Mouse (Mus musculus): ENCODE measurements at regions not wholly inside any gene's neighbourhood (a gene's known extent, or its start where the extent isn't known, plus 50 kb on each side); places are given as distances from the start of the nearest gene placed in this dataset.

- H3K4me3 ChIP-seq = no peak overlapping the region
- no peaks in the 10 kb centered on the region for H3K9me3 ChIP-seq (replicated peaks)
- no peak for ATAC-seq (ENCODE audit: insufficient number of reproducible peaks, low FRiP score)
- H3K4me1 ChIP-seq (replicated peaks) = peaks cover 5% of the 10 kb centered on the region; the same call in 1 of the 2 replicates
- H3K9ac ChIP-seq = no peak overlapping the region
- H3K36me3 ChIP-seq = no peaks in the 10 kb centered on the region
- no peaks in the 10 kb centered on the region for H3K27me3 ChIP-seq (replicated peaks)
- H3K27ac ChIP-seq (ENCODE audit: poor library complexity, severe bottlenecking) = no peak overlapping the region
- H3K4me2 ChIP-seq = no peak overlapping the region
- WGBS = 57% methylated on average over 1 of the region's 1 CpGs
Measured at GRCm38 (mm10) chr15:25305801-25306200, 107.8 kb downstream of the Basp1 start.

DNA sequence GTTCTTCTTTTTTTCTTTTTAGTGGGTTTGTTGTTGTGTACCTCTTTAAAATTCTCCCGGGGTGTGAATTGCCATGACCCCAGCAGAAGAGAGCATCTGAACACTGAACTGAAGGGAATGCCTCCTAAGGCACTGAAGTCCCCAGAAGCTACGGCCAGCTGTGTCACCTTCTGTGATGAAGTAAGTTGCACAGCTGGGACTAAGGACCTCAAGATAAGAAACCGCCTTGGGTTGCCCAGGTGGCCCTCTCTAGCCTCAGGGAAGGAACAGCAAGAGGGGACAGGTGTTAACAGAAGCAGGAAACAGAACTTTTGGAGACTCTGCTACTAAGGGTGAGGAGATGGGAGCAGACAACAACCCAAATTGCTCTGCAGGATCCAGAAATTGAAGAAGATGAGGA is 110.2 kb downstream of the Basp1 start:
- no peak for ATAC-seq (ENCODE audit: insufficient number of reproducible peaks, low FRiP score)

DNA sequence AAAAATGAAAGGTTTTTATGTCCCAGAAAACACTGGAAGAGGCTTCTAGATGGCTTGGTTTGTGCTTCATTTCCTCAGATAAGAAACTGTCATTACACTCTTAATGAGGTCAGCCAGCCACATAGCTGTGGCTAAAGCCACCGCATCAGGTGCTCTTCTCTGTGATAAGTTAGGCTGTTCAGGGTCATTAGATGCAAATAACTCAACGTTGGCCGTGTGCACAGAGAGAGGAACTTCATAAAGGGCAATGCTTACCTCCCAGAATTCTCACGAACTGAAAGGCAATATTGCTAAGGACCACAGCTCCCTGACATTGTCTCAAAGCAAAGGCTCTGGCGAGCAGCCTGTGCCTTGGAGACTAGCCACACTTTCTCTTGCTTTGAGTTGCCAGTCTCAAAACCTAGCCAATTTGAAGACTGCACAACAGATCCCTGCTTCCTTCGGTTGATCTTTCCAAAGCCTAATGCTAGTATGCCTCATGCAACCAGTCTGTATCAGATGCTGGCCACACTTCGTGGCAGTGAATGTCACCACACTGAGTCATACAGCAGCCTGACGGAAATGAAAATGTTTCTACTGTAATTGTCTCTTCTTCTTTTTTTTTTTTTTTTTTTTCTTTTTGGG is 110.8 kb downstream of the Basp1 start:
- Histone ChIP-seq H3K36me3 (no peaks in the 10 kb centered on the region), H3K27me3 (replicated peaks) (no peaks in the 10 kb centered on the region), H3K4me2 (no peak overlapping the region), H3K9me3 (replicated peaks) (no peaks in the 10 kb centered on the region), H3K4me1 (replicated peaks) (peaks cover 5% of the 10 kb centered on the region; the same call in 1 of the 2 replicates), H3K4me3 (no peak overlapping the region), H3K27ac (ENCODE audit: poor library complexity, severe bottlenecking) (no peak overlapping the region), H3K9ac (no peak overlapping the region)
- 42% methylated on average over 8 of the region's 8 CpGs for WGBS
- ATAC-seq (ENCODE audit: insufficient number of reproducible peaks, low FRiP score) = no peak

More for the DNA sequence above, 110.2 kb downstream of the Basp1 start:
- WGBS = 39% methylated on average over 3 of the region's 3 CpGs
- Histone ChIP-seq H3K9me3 (replicated peaks) (no peaks in the 10 kb centered on the region), H3K4me2 (no peak overlapping the region), H3K4me1 (replicated peaks) (peaks cover 5% of the 10 kb centered on the region; the same call in 1 of the 2 replicates), H3K27me3 (replicated peaks) (no peaks in the 10 kb centered on the region), H3K9ac (no peak overlapping the region), H3K27ac (ENCODE audit: poor library complexity, severe bottlenecking) (no peak overlapping the region), H3K36me3 (no peaks in the 10 kb centered on the region), H3K4me3 (no peak overlapping the region)

- Histone ChIP-seq H3K4me3 (no peak overlapping the region), H3K9me3 (replicated peaks) (no peaks in the 10 kb centered on the region), H3K9ac (no peak overlapping the region), H3K36me3 (no peaks in the 10 kb centered on the region), H3K27ac (ENCODE audit: poor library complexity, severe bottlenecking) (no peak overlapping the region), H3K4me2 (no peak overlapping the region), H3K27me3 (replicated peaks) (no peaks in the 10 kb centered on the region), H3K4me1 (replicated peaks) (peaks cover 5% of the 10 kb centered on the region; the same call in 1 of the 2 replicates)
- WGBS = 47% methylated on average over 3 of the region's 3 CpGs
- no peak for ATAC-seq (ENCODE audit: insufficient number of reproducible peaks, low FRiP score)
Measured at GRCm38 (mm10) chr15:25301810-25302209, 111.8 kb downstream of the Basp1 start.

GRCm38 (mm10) chr15:25297278-25297677 is 116.3 kb downstream of the Basp1 start:
- no peaks in the 10 kb centered on the region for H3K9me3 ChIP-seq (replicated peaks)
- no peaks in the 10 kb centered on the region for H3K4me1 ChIP-seq (replicated peaks)
- H3K4me3 ChIP-seq = no peak overlapping the region
- 75% methylated on average over 5 of the region's 5 CpGs for WGBS
- ATAC-seq (ENCODE audit: insufficient number of reproducible peaks, low FRiP score) = no peak
- no peaks in the 10 kb centered on the region for H3K27me3 ChIP-seq (replicated peaks)
- H3K36me3 ChIP-seq = no peaks in the 10 kb centered on the region
- no peak overlapping the region for H3K27ac ChIP-seq (ENCODE audit: poor library complexity, severe bottlenecking)
- H3K9ac ChIP-seq = no peak overlapping the region
- H3K4me2 ChIP-seq = no peak overlapping the region

DNA sequence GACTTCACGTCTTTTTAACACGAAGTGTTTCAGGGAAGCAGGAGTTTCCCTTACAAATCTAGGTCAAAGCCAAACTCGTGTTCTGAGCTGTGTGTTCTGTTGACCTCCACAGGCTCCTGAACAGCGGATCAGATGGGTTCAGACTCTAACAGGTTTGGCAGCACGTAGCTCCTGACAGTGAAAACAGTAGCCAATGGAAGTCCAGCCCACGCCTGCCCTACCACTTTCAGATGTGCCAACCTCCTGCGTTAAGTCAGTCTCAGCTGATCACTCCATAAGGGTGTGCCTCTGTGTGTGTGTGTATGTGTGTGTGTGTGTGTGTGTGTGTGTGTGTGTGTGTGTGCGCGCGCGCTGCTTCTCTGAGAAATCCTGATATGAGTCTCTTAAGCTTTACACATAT is 116.8 kb downstream of the Basp1 start:
- ATAC-seq (ENCODE audit: insufficient number of reproducible peaks, low FRiP score) = no peak

GRCm38 (mm10) chr15:25295753-25296152 is 117.8 kb downstream of the Basp1 start:
- Histone ChIP-seq H3K4me1 (replicated peaks) (no peaks in the 10 kb centered on the region), H3K9me3 (replicated peaks) (no peaks in the 10 kb centered on the region), H3K4me2 (no peak overlapping the region), H3K27me3 (replicated peaks) (no peaks in the 10 kb centered on the region), H3K9ac (no peak overlapping the region), H3K36me3 (no peaks in the 10 kb centered on the region), H3K27ac (ENCODE audit: poor library complexity, severe bottlenecking) (no peak overlapping the region), H3K4me3 (no peak overlapping the region)
- WGBS = 89% methylated on average over 6 of the region's 6 CpGs
- ATAC-seq (ENCODE audit: insufficient number of reproducible peaks, low FRiP score) = no peak

More for the DNA sequence above, 116.8 kb downstream of the Basp1 start:
- no peak overlapping the region for H3K4me2 ChIP-seq
- H3K27ac ChIP-seq (ENCODE audit: poor library complexity, severe bottlenecking) = no peak overlapping the region
- no peak overlapping the region for H3K4me3 ChIP-seq
- WGBS = 76% methylated on average over 11 of the region's 11 CpGs
- H3K27me3 ChIP-seq (replicated peaks) = no peaks in the 10 kb centered on the region
- H3K36me3 ChIP-seq = no peaks in the 10 kb centered on the region
- H3K9ac ChIP-seq = no peak overlapping the region
- no peaks in the 10 kb centered on the region for H3K4me1 ChIP-seq (replicated peaks)
- no peaks in the 10 kb centered on the region for H3K9me3 ChIP-seq (replicated peaks)

DNA sequence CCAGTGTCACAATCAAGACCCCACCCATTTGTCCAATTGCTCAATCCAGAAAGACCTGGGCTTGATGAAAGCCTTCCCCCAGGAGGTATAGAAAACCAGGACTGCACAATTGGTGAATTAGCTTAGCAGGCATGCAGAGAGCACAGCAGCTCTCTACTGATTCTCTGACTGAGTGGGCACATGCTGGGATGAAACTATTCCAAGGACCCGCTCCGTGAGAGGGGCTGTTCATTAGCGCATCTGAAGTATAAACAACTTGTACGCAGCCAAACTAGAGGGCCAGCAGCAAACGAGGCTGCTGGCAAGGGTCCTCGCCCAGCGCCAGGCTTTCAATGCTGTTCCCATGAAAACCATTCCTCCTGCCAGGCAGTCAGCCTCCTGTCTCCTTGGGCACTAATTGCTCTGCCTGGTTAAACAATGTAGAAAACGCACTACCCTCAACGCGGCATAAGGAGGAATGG is 122.3 kb downstream of the Basp1 start:
- H3K4me2 ChIP-seq = no peak overlapping the region
- H3K36me3 ChIP-seq = no peaks in the 10 kb centered on the region
- no peaks in the 10 kb centered on the region for H3K27me3 ChIP-seq (replicated peaks)
- H3K27ac ChIP-seq (ENCODE audit: poor library complexity, severe bottlenecking) = no peak overlapping the region
- WGBS = 74% methylated on average over 10 of the region's 10 CpGs
- no peak for ATAC-seq (ENCODE audit: insufficient number of reproducible peaks, low FRiP score)
- H3K4me3 ChIP-seq = no peak overlapping the region
- no peak overlapping the region for H3K9ac ChIP-seq
- H3K4me1 ChIP-seq (replicated peaks) = no peaks in the 10 kb centered on the region
- H3K9me3 ChIP-seq (replicated peaks) = no peaks in the 10 kb centered on the region

DNA sequence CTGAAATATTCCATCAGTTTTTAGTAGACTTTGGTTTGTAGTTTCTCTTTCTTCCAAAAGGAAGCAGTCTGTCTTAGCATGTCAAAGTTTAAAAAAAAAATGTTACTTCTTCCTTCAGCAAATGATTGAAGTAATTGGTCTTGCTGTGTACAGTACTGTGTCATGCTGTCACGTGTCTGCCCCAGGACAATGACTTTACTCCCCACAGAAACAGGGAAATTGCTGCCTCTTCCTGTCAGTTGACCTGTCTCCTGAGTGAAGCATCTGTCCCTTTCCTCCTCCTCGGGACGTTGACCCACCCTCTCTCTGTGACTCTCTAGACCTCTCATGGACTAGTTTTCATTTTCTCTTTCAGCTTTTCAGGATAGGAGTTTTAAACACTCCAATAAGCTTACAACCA is 125.7 kb downstream of the Basp1 start:
- Histone ChIP-seq H3K4me2 (no peak overlapping the region), H3K27ac (ENCODE audit: poor library complexity, severe bottlenecking) (no peak overlapping the region), H3K36me3 (no peaks in the 10 kb centered on the region), H3K4me3 (no peak overlapping the region), H3K9ac (no peak overlapping the region), H3K4me1 (replicated peaks) (no peaks in the 10 kb centered on the region), H3K27me3 (replicated peaks) (no peaks in the 10 kb centered on the region), H3K9me3 (replicated peaks) (no peaks in the 10 kb centered on the region)
- WGBS = 42% methylated on average over 3 of the region's 3 CpGs
- ATAC-seq (ENCODE audit: insufficient number of reproducible peaks, low FRiP score) = no peak

- Histone ChIP-seq H3K27ac (ENCODE audit: poor library complexity, severe bottlenecking) (no peak overlapping the region), H3K36me3 (no peaks in the 10 kb centered on the region), H3K27me3 (replicated peaks) (no peaks in the 10 kb centered on the region), H3K4me3 (no peak overlapping the region), H3K4me1 (replicated peaks) (no peaks in the 10 kb centered on the region), H3K4me2 (no peak overlapping the region), H3K9me3 (replicated peaks) (no peaks in the 10 kb centered on the region), H3K9ac (no peak overlapping the region)
- ATAC-seq (ENCODE audit: insufficient number of reproducible peaks, low FRiP score) = no peak
- WGBS = 78% methylated on average over 17 of the region's 17 CpGs
Measured at GRCm38 (mm10) chr15:25284354-25285199, 129.0 kb downstream of the Basp1 start.

DNA sequence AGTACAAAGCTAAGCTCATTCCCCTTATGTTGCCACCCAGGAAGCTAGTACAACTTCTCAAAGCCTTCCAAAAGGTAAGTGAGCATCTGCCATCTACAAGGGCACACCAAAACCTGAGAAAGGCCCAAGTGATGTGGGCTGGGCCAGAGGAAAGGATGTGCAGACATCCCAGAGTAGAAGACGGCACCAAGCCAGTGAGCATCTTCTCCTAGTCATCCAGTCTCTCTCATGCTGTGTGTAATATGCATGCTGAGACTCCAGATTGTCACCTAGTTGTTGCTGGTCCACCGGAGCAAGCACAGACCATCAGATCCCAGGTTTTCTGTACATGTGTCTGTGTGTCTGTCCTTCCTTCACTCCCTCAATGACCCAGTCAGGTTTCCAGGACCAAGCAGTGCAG is 129.9 kb downstream of the Basp1 start:
- ATAC-seq (ENCODE audit: insufficient number of reproducible peaks, low FRiP score) = no peak
- Histone ChIP-seq H3K36me3 (no peaks in the 10 kb centered on the region), H3K9me3 (replicated peaks) (no peaks in the 10 kb centered on the region), H3K4me2 (no peak overlapping the region), H3K27ac (ENCODE audit: poor library complexity, severe bottlenecking) (no peak overlapping the region), H3K4me1 (replicated peaks) (no peaks in the 10 kb centered on the region), H3K9ac (no peak overlapping the region), H3K4me3 (no peak overlapping the region), H3K27me3 (replicated peaks) (no peaks in the 10 kb centered on the region)
- WGBS = 64% methylated on average over 2 of the region's 2 CpGs
